Mouse (Mus musculus) liver, embryonic 14.5 days (tissue): Measurements from ENCODE around the gene Birc5.

Experiments
- CTCF ChIP-seq: IDR thresholded peaks from 2 replicates; pipeline ENCODE4 v1.5.1; 2016; ENCODE audit warnings: antibody characterized with exemption, low read depth, control low read depth
- EP300 ChIP-seq: IDR thresholded peaks from 2 replicates; pipeline ENCODE4 v1.6.1; 2016; ENCODE audit warnings: antibody characterized with exemption, low read depth

DNA sequence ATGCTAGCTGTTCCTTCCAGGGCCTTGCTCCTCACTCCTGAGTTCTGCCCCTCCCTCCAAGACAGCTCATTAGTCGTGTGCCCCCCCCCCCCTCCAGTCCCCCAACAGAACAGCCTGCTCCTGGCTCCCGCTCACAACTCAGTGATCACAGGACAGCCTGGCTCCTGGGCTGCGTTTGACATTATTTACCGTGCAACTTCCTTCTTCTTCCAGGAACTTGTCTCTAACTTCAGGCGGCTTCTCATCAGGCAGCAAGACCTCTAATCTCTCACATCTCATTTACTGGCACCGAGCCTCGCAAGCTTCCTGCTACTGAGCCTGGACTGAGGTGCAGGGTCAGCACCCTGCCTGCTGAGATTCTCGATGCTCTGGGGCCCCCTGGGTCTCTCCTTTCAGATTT is 32.7 kb downstream of the Birc5 start:
- TF ChIP-seq CTCF (no peak), EP300 (no peak)
